In genomic region chr11:60305611-60306010, GRCm38 (mm10) we compare ENCODE assay signal across 9 mouse cellular contexts. TPM values are rescaled to one million over a fixed set of nuclear protein-coding genes. Genes with fewer than 3 reads are reported as not detected.
DNase-seq lines count a peak whose midpoint lies in the region; ATAC-seq lines count a peak whose summit lies in the region.
"Had no signal": no experiment of that assay in that cellular context is flagged by ENCODE, and none has a peak within 500 bp of the region (broad histone marks: within the 10 kb centered on the region; RNA-seq: fewer than 3 reads in every experiment).

No protein-coding gene starts in this region.

- no peak overlapping the region for H3K4me3 ChIP-seq in lung, embryonic 15.5 days
- no peak overlapping the region for H3K4me3 ChIP-seq in forebrain, embryonic 13.5 days

- DNase-seq in lung, postnatal 25 days (ENCODE audit: low spot score) = no peak
- DNase-seq in T-cell, adult 2 months (ENCODE audit: low spot score) = peak; percentile 9
- DNase-seq in left cerebral cortex, adult 8-10 months (ENCODE audit: low spot score in 2 of 2) = no peak
- no peak for DNase-seq in heart, adult 9 months (ENCODE audit: low spot score in 2 of 2)
- DNase-seq: kidney, postnatal 10 days had no signal

- 63% methylated on average over 4 of the region's 4 CpGs for WGBS in lung, embryonic 15.5 days
- 45% methylated on average over 4 of the region's 4 CpGs for WGBS in forebrain, embryonic 13.5 days

- no peaks in the 10 kb centered on the region for H3K9me3 ChIP-seq in lung, embryonic 15.5 days
- no peaks in the 10 kb centered on the region for H3K9me3 ChIP-seq in forebrain, embryonic 13.5 days (replicated peaks)

- no peak overlapping the region for H3K9ac ChIP-seq in lung, embryonic 15.5 days
- H3K9ac ChIP-seq in forebrain, embryonic 13.5 days = no peak overlapping the region
- H3K9ac ChIP-seq: liver, embryonic 14.5 days had no signal

- peak overlapping the region; percentile 34; the same call in 1 of the 2 replicates for H3K27ac ChIP-seq in lung, embryonic 15.5 days
- H3K27ac ChIP-seq in forebrain, embryonic 13.5 days = peak overlapping the region; percentile 2
- H3K27ac ChIP-seq: liver, embryonic 14.5 days had no signal

- ATAC-seq in lung, embryonic 15.5 days (ENCODE audit: borderline replicate concordance, extremely low read depth, low FRiP score, low TSS enrichment) = no peak
- no peak for ATAC-seq in forebrain, embryonic 13.5 days
- peak; percentile 66 for ATAC-seq in megakaryocyte progenitor cell, adult 5-6 weeks (replicated peaks; ENCODE audit: poor library complexity)

- no peaks in the 10 kb centered on the region for H3K36me3 ChIP-seq in lung, embryonic 15.5 days
- no peaks in the 10 kb centered on the region for H3K36me3 ChIP-seq in forebrain, embryonic 13.5 days (ENCODE audit: poor library complexity, severe bottlenecking)

- H3K4me1 ChIP-seq in lung, embryonic 15.5 days = peaks cover 61% of the 10 kb centered on the region
- H3K4me1 ChIP-seq in forebrain, embryonic 13.5 days = peaks cover 77% of the 10 kb centered on the region

- H3K4me2 ChIP-seq in lung, embryonic 15.5 days = no peak overlapping the region
- no peak overlapping the region for H3K4me2 ChIP-seq in forebrain, embryonic 13.5 days

- no peaks in the 10 kb centered on the region for H3K27me3 ChIP-seq in lung, embryonic 15.5 days
- no peaks in the 10 kb centered on the region for H3K27me3 ChIP-seq in forebrain, embryonic 13.5 days

RNA-seq across cellular contexts. Expression of gene Tom1l2, which starts 47.1 kb away (rescaled TPM):
- 23.3 and 26.1 TPM in 2 replicates for polyA plus RNA-seq in lung, embryonic 15.5 days (2015; fragmentation: Nextera tagmentation; extraction: Ambion mirVana)
- 29.7 and 35.3 TPM in 2 replicates for polyA plus RNA-seq in forebrain, embryonic 13.5 days (2015; fragmentation: Nextera tagmentation; extraction: Ambion mirVana)
- total RNA-seq in megakaryocyte progenitor cell, adult 5-6 weeks (2015) = 6.8 and 9.0 TPM in 2 replicates
- total RNA-seq in megakaryocyte progenitor cell, adult 5-6 weeks (2017) = 4.5 and 4.8 TPM in 2 replicates
- total RNA-seq in left cerebral cortex, adult 8-10 months (2022) = 100 to 1,000 TPM; 205 to 222 (median 215) TPM

RNA-seq across cellular contexts. Expression of gene Drc3, which starts 47.5 kb away (rescaled TPM):
- polyA plus RNA-seq in lung, embryonic 15.5 days (2015; fragmentation: Nextera tagmentation; extraction: Ambion mirVana) = 5.8 and 6.1 TPM in 2 replicates
- 3.1 and 5.8 TPM in 2 replicates for polyA plus RNA-seq in forebrain, embryonic 13.5 days (2015; fragmentation: Nextera tagmentation; extraction: Ambion mirVana)
- total RNA-seq in megakaryocyte progenitor cell, adult 5-6 weeks (2015) = 0.37 TPM in 1 of 2 replicates, not detected in the other
- 0.24 and 4.3 TPM in 2 replicates for total RNA-seq in megakaryocyte progenitor cell, adult 5-6 weeks (2017)
- 10 to 100 TPM in 1 of 4 experiments, 1 to 10 TPM in 3; 8.6 to 12.8 (median 9.3) TPM for total RNA-seq in left cerebral cortex, adult 8-10 months (2022)

Comparison
In these comparisons a context has a peak if more than half of its experiments do, and no peak if none do; other contexts are left out.
1. RNA of gene Tom1l2, which starts 47.1 kb away (total RNA-seq): 205 to 222 TPM in left cerebral cortex, adult 8-10 months; 4.5 to 9.0 TPM in megakaryocyte progenitor cell, adult 5-6 weeks; every median in the first group is over 10 times any median in the second.